Mouse (Mus musculus): ENCODE results near the gene 1500011B03Rik. TPM values are rescaled to one million over a fixed set of nuclear protein-coding genes. Genes with fewer than 3 reads are reported as not detected.

Gene 1500011B03Rik
- total RNA-seq, 2 experiments from 2014 or later: 32.2 to 40.7 TPM

- DNase-seq: peak; percentile 64 to 83
Observed at GRCm38 (mm10) chr5:114809181-114809756, 14.0 kb downstream of the 1500011B03Rik start.

DNA sequence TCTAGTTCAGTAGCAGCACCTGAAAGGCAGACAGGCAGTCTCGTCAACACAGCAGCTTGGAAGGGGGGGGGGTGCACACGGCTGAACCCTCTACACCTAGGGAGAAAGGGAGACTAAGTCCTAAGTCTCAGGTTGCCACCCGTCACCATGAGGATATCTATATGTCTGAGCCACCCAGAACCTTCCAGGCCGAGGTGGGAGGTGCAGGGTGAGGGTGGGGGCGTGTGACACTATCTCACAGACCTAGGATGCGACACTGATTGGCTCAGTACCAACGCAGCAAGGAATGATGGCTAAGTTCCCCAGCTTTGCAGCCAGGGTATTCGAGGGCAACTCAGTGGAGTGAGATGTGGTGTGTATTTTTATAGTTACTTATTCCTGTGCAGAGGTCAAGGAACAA is 14.9 kb downstream of the 1500011B03Rik start:
- no peak for DNase-seq

GRCm38 (mm10) chr5:114807893-114808292 is 15.4 kb downstream of the 1500011B03Rik start:
- DNase-seq: no peak

- no peak for DNase-seq
Observed at GRCm38 (mm10) chr5:114807468-114807867, 15.8 kb downstream of the 1500011B03Rik start.

- no peak for DNase-seq
Observed at GRCm38 (mm10) chr5:114807063-114807462, 16.2 kb downstream of the 1500011B03Rik start.

- DNase-seq: no peak
Observed at GRCm38 (mm10) chr5:114806636-114807035, 16.6 kb downstream of the 1500011B03Rik start.

GRCm38 (mm10) chr5:114805436-114806350 is 17.6 kb downstream of the 1500011B03Rik start:
- DNase-seq: no peak

- DNase-seq: peak; percentile 70 to 82
Observed at GRCm38 (mm10) chr5:114804958-114805357, 18.3 kb downstream of the 1500011B03Rik start.

GRCm38 (mm10) chr5:114804335-114804734 is 18.9 kb downstream of the 1500011B03Rik start:
- no peak for DNase-seq

- DNase-seq: no peak
Observed at GRCm38 (mm10) chr5:114803231-114803630, 20.0 kb downstream of the 1500011B03Rik start.

DNA sequence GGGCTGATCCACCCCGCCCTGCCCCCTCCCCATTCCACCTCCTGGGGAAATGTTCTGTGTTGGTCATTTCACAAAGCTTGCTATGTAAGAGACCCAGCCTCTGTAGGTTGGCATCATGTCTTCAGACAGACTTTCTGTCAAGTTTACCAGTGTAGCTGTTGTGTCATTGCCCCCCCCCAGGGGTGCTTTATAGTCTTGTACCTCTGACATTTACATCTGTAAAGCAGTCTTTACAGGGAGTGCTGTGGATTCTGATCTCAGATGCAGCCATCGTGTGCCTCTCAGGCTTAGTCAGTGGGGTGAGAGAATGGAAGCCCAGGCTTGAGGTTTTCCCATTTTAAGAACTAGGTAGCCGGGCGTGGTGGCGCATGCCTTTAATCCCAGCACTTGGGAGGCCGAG is 21.4 kb downstream of the 1500011B03Rik start:
- DNase-seq: no peak

DNA sequence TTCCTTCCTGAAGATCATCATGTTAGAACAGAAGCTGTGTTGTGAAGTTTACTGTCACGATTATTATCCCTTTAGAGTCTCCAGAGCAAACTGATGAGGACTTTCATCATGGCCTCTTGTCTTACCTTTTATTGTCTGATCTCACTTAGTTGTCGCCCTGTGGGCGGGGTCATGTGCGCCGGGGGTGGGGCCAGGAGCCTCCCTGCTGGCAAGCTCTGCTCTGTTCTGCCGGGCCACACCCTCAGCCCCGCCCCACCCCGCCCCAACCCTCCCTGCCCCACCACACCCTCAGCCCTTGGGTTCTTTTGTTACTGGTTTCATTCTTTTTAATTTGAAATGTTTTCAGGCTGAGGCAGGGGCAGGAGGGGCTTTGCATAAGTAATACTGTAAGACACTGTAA is 22.2 kb downstream of the 1500011B03Rik start:
- peak; percentile 54 to 57 for DNase-seq

DNA sequence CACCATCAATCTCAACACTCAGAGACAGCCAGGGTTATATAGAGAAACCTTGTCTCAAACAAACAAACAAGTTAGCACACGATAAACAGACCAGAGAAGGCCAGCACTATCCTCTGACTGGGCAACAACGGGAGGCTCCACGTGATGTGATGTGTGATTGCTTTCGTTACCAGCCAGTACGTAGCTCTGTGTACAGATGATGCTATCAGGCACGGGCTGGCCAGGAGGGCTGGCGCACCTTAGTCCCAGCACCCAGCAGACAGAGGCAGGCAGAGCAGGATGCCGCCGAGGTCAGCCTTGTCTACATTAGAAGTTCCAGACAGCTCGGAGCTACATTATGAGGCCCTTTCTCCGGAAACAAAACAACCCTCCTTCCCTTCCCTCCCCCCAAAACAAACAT is 23.4 kb downstream of the 1500011B03Rik start:
- DNase-seq: no peak

DNA sequence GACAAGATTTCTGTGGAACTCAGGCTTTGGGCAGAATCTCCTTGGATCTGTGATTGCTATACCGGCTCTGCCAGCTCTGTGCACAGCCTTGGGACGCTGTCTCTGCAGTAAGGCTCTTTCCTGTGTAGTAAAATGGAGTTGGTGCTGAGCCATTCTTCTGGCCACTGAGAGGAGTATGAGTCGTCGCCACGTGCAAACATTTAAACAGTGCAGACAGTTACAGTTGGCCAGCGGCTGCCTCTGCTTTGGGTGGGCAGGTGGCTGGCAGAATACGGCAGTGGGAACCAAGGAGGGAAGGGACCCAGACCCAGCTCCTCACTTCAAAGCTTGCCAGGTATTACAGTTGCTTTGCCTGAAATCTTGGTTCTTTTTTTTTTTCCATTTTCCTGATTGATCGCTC is 26.0 kb downstream of the 1500011B03Rik start:
- DNase-seq: no peak

DNA sequence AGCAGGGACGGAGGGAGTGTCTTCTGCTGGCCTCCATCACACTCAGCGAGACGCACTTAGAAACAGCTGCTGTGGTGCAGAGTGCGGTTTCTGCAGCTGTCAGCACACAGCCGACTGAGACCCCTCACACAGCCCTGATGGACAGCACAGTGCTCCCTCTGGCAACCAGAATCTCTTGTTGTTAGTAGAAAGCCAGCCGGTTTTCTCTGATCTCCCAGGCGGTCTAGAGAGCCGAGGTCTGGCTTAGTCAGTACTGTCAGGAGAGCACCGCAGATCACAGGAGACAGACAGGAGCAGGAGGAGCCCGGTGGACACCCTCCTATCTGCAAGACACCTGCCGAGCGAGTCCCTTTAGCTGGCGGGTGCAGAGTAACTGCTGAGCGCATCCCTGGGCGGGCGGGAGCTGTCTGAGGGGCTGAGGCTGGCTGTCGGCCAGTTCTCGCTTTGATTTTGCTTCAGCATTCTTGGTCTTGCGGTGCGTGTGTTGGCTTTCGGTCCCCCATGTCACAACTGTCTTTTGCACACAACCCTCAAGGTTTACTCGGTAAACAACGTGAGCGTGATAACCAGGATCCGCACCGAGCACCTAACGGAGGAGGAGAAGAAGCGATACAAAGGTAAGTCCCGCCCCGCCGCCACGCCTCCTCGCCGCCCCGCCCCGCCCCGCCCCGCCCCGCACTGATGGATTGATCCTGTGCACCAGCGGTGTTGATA is 26.8 kb downstream of the 1500011B03Rik start:
- DNase-seq: no peak

- DNase-seq: no peak
Observed at GRCm38 (mm10) chr5:114795653-114796052, 27.6 kb downstream of the 1500011B03Rik start.

DNA sequence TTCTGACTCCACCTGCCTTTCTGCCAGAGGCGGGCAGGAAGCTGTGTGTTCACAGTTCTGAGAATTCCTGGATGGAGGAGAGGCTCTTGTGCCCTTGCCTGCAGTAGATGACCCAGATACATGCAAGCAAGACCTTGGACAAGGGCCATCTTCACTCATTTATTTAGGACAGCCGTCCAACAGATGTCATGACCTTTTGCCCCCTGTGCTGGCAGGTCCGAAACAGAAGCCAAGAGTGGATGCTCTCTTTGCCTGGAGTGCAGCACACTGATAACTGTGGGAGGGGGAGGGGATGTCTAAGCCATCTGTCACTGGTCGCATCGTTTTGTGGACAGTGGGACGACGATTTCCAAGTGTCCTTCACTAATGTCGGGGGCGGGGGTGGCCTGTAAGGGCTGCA is 28.0 kb downstream of the 1500011B03Rik start:
- peak; percentile 56 to 69 for DNase-seq

DNA sequence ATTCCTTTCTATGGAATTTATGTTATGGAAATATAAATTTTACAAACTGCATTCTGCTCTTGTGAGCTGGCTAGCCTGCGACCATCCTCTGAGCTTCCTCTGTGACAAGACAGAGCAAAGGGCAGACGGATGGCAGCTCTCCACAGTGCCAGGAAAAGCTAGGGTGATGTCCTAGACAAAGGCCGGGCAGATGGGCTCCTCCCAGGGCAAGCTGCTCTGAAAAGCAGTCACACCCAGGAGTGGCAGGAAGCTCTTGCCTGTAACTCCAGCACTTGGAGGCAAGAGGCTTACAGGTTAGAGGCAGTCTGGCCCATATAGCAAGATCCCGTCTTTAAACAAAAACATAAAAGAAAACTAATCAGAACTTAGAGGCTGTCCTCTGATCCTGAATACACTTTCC is 28.7 kb downstream of the 1500011B03Rik start:
- no peak for DNase-seq

DNA sequence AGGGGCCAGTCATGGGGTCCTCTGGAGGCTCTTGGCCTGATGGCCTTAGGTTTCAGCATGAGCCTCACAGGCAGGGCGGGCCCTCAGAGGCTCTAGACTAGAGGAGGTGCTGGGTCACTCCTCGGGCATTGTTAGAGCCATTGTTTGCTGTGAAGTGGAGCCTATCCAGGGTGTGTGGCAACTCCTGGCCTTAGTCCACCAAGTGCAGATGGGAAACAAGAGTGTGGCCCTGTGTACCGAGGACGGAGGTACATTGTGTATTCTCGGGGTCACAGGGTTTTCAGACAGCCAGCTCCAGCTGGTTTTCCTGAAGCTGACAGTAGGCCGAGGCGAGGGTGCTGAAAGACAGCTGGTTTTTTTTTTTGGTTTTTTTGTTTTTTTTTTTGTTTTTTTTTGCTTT is 30.0 kb downstream of the 1500011B03Rik start:
- DNase-seq: peak in 1 of 2 experiments; percentile 50

DNA sequence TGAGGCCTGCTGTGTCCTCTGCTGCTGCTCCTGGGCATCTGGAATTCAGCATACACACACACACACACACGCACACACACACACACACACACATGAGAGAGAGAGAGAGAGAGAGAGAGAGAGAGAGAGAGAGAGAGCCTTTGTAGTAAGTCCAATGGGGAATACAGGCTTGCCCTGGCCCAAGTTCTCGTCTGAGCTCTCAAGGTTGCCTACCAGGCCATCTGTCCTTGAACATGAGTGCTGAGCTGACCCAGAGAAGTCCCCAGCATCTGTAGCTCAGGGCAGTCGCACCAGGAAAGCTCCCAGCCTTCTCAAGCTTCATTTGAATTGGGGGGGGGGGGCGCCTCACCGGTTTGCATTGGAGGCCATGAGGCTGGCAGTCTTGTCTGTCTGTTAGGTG is 38.1 kb downstream of the 1500011B03Rik start:
- DNase-seq: peak; percentile 63 to 64

DNA sequence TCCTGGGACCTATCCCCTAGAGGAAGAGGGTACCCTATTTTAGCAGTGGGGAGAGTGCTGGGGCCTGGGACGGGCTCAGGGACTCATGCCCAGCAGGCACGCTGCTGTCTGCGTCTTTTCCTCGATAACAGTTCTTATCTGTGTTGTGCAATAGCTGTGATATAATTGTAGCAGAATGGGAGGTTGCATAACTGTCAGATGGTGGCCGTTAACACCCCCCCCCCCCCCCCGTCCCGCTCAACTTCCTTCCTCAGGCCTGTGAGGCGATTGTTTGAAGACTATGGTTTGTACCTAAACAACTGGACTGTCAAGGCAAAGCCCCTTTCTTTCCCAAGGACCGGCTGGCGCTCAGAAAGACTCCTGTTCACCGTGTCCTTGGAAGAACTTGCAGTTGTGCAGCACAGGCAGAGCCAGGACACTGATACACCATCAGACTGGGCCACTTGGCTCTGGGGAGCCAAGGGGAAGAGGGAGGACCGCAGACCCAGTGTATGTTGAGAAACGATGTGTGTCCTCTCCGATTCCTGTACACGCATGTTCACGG is 38.6 kb downstream of the 1500011B03Rik start:
- DNase-seq: peak; percentile 52 to 53

DNA sequence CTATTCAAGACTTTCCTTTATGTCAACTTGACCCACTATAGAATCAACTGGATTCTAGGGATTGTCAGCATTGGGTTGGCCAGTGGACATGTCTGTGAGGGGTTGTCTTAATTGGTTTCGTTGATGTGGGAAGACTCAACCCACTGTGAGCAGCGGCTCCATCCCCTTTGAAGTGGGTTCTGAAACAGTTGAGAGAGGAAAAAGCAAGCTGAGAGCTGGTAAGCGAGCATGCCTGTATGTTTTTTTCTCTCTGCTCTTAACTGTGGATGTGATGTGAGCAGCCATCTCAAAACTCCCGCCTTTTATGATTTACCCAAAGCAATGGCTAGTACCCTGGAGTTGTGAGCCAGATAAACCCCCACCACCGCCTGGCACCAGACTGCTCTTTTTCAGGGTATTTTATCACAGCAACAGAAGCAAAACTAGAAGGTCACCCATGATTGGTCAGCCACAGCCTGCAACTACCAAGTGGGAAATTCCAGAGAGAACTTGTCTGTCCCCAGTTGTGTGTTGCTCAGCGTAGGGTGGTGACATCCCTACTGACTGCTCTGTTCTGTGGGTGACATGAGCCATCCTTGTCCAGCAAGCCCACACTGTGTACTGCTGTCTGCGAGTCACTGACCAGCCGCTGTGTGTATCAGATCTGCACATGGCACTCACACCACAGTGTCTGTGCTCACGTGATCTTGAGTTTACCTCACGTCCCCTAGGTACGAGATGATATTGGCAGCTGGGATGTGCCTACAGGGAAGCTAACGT is 39.7 kb downstream of the 1500011B03Rik start:
- peak; percentile 30 to 44 for DNase-seq
